Mouse (Mus musculus) embryonic facial prominence, embryonic 11.5 days (tissue): Measurements from ENCODE around the gene Rcn3. TPM values are rescaled to one million over a fixed set of nuclear protein-coding genes. Genes with fewer than 3 reads are reported as not detected.

Source experiments
- ATAC-seq: fragments of 200-750 bp; cut with Nextera tagmentation; replicated peaks from 2 replicates; pipeline ENCODE4 v1.8.0; 2017; ENCODE audit warnings: low read depth; ENCODE audit not compliant: insufficient number of reproducible peaks, low FRiP score, low TSS enrichment
- DNase-seq: peaks from one replicate; pipeline ENCODE4 v3.0.0-alpha.2; 2015; ENCODE audit warnings: low spot score
- H3K27ac ChIP-seq: fragments of 300-500 bp; sonication (generic); replicated peaks from 2 replicates; pipeline ENCODE4 v1.5.1; 2014; ENCODE audit warnings: mild to moderate bottlenecking, low read depth, low read length, control low read depth
- H3K27me3 ChIP-seq: fragments of 300-500 bp; sonication (generic); 2 replicates; pipeline ENCODE4 v1.6.1; 2014; ENCODE audit warnings: mild to moderate bottlenecking, low read length, moderate library complexity, mixed read lengths; ENCODE audit not compliant: control insufficient read depth, insufficient read depth
- H3K36me3 ChIP-seq: fragments of 300-500 bp; sonication (generic); replicated peaks from 2 replicates; pipeline ENCODE4 v1.6.1; 2014; ENCODE audit warnings: low read depth, mild to moderate bottlenecking, low read length, moderate library complexity, mixed read lengths; ENCODE audit not compliant: control insufficient read depth, insufficient read depth
- H3K4me1 ChIP-seq: fragments of 300-500 bp; sonication (generic); 2 replicates; pipeline ENCODE4 v1.6.1; 2014; ENCODE audit warnings: low read length, mixed read lengths; ENCODE audit not compliant: control insufficient read depth, insufficient read depth
- H3K4me2 ChIP-seq: fragments of 300-500 bp; sonication (generic); 2 replicates; pipeline ENCODE4 v1.6.1; 2014; ENCODE audit warnings: low read depth, mild to moderate bottlenecking, control low read depth, low read length, moderate library complexity
- H3K4me3 ChIP-seq: fragments of 300-500 bp; sonication (generic); 2 replicates; pipeline ENCODE4 v1.5.1; 2014; ENCODE audit warnings: low read depth, low read length, control low read depth
- H3K9ac ChIP-seq: fragments of 300-500 bp; sonication (generic); replicated peaks from 2 replicates; pipeline ENCODE4 v1.6.1; 2014; ENCODE audit warnings: mild to moderate bottlenecking, control low read depth, low read length
- H3K9me3 ChIP-seq: fragments of 300-500 bp; sonication (generic); replicated peaks from 2 replicates; pipeline ENCODE4 v1.6.1; 2016; ENCODE audit warnings: mild to moderate bottlenecking, low read length, inconsistent platforms, mixed read lengths; ENCODE audit not compliant: control insufficient read depth
- WGBS: fragments of 180-500 bp; shearing (Covaris S2); extraction: QIAGEN DNeasy Blood & Tissue Kit; methylation state at CpG from one replicate; pipeline ENCODE4 v1.1.7; 2014; 5-methylcytosine and 5-hydroxymethylcytosine counted together
- polyA plus RNA-seq: library from polyadenylated mRNA; unstranded; fragments of >200 nt; fragmentation: Nextera tagmentation; extraction: Ambion mirVana; gene quantifications from 2 replicates; pipeline ENCODE4 v1.2.1, GENCODE M21; 2014

The Rcn3 gene
- polyA plus RNA-seq, 1 experiment from 2014 or later = 221 TPM

DNA sequence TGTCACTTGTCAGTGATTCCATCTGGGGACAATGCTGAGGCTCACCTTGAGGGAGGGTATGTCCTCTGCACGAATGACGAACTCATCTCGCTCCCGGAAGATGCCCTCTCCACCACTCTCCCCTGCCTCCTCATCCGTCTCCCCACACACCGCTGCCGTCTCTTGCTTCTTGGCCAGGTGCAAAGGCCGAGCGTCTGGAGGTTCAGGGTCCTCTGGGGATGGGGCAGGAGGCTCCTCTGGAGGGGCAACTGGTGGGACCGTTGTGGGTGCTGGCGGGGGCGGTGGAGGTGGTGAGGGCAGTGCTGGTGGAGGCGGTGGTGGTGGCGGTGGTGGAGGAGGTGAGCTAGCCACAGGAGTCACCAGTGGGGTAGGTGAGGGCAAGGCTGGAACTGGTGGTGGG lies 48.7 kb downstream of the Rcn3 start:
- H3K4me1 ChIP-seq = no peaks in the 10 kb centered on the region; the same call in 1 of the 2 replicates
- no peak overlapping the region for H3K4me2 ChIP-seq
- DNase-seq (no peak), ATAC-seq (no peak; the same call in 1 of the 2 replicates)
- H3K4me3 ChIP-seq = no peak overlapping the region
- peaks cover 46% of the 10 kb centered on the region for H3K36me3 ChIP-seq
- H3K27me3 ChIP-seq = no peaks in the 10 kb centered on the region
- WGBS = 93% methylated on average over 14 of the region's 14 CpGs
- H3K9ac ChIP-seq = no peak overlapping the region
- H3K27ac ChIP-seq = no peak overlapping the region
- no peaks in the 10 kb centered on the region for H3K9me3 ChIP-seq

DNA sequence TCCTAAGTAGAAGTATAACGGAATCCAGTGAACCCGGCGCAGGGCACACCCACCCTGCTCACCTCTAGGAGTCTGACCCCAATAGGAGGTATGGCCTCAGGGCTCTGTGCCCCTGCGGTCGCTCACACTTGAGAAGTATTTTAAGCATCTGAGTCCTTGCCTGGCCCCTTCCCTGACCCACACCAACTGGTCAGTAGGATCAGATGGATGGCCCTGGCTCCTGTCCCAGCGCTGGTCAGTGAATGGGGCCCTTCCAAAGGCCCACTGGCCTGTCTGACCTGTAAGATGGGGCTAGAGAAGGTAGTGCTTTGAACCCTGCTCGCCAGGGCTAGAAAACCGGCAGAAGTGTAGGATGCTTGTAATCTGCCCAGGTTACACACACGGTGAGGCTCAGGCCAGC lies 51.2 kb downstream of the Rcn3 start:
- no peak; the same call in 1 of the 2 replicates for ATAC-seq
- WGBS = 87% methylated on average over 9 of the region's 9 CpGs
- H3K4me2 ChIP-seq = no peak overlapping the region
- DNase-seq = no peak
- no peaks in the 10 kb centered on the region for H3K9me3 ChIP-seq
- no peak overlapping the region for H3K4me3 ChIP-seq
- no peak overlapping the region for H3K9ac ChIP-seq
- H3K27ac ChIP-seq = no peak overlapping the region
- no peaks in the 10 kb centered on the region for H3K27me3 ChIP-seq
- no peaks in the 10 kb centered on the region for H3K4me1 ChIP-seq
- H3K36me3 ChIP-seq = peaks cover 32% of the 10 kb centered on the region

DNA sequence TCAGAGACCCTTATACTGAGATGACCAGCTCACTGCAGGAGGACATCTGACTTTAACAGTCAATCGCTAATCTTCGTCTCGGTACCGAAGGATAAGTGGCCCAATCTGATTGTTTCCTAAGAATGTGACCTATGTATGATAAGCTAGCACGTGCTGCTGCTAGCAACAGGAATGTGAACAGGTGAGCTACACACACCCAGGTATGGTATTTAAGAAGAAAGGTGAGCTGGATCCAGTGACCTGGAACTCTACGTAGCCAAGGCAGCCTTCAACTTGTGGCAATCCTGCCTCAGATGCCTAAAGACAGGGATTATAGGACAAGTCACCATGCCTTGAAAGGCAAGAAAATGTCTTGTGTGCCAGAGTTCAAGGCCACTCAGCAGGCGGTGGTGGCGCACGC lies 53.6 kb downstream of the Rcn3 start:
- DNase-seq (no peak), ATAC-seq (no peak)
- Histone ChIP-seq H3K27me3 (no peaks in the 10 kb centered on the region), H3K4me1 (no peaks in the 10 kb centered on the region), H3K9me3 (no peaks in the 10 kb centered on the region), H3K27ac (no peak overlapping the region), H3K4me3 (no peak overlapping the region), H3K4me2 (no peak overlapping the region), H3K9ac (no peak overlapping the region), H3K36me3 (peaks cover 34% of the 10 kb centered on the region)
- 92% methylated on average over 9 of the region's 9 CpGs for WGBS

DNA sequence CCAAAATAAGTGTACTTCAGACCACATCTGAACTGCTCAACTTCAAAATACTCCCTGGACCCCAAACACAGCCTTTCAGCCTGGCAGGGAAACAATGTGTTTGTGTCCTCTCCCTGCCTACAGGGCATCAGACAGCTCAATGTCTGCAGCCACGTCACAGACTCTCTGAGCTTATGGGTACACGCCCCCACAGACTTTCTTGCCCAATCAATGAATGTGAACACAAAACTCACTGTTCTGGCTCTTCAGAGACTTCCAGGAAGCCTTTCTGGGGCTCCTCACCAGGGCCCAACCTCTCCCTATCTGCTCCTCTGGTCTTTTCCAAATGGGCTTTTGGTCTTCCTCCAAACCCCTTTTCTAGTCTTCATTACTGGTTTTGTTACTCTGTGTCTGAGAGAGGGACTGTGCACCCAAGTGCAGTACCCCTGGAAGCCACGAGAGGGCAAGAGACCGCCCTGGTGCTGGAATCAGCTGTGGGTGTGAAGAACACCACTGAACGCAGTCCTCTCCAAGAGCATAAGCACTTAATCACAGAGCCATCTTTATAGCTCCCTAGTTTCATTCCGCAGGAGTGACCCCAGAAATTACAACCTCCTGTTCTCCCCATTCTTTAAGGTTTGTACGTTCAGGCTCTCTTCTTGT lies 54.2 kb downstream of the Rcn3 start:
- WGBS = 72% methylated on average over 7 of the region's 7 CpGs
- no peak for ATAC-seq

DNA sequence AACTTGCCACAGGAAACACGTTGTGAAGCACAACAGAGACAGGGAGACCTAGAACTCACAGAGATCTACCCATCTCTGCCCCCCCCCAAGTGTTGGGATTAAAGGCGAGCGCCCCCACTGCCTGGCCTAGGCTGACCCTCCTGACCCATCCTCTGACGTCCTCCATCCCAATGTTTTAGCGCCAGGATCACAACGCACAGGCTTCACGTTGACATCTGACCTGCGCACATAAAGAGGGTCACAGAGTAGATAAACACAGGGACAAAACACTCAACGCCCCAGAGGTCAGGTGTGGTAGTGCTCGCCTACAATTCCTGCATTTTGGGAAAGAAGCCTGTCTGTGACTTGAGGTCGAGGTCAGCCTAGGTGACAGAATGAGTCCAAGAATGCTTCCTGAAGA lies 55.3 kb downstream of the Rcn3 start:
- WGBS = 87% methylated on average over 11 of the region's 11 CpGs
- Histone ChIP-seq H3K27ac (no peak overlapping the region), H3K4me3 (no peak overlapping the region), H3K27me3 (no peaks in the 10 kb centered on the region), H3K9ac (no peak overlapping the region), H3K9me3 (no peaks in the 10 kb centered on the region), H3K4me1 (no peaks in the 10 kb centered on the region), H3K4me2 (no peak overlapping the region), H3K36me3 (peaks cover 33% of the 10 kb centered on the region)
- ATAC-seq (no peak), DNase-seq (no peak)

More for the DNA sequence above, 54.2 kb downstream of the Rcn3 start:
- H3K9ac ChIP-seq = no peak overlapping the region
- no peak overlapping the region for H3K27ac ChIP-seq
- no peak overlapping the region for H3K4me2 ChIP-seq
- H3K27me3 ChIP-seq = no peaks in the 10 kb centered on the region
- H3K4me1 ChIP-seq = no peaks in the 10 kb centered on the region
- H3K4me3 ChIP-seq = no peak overlapping the region
- H3K36me3 ChIP-seq = peaks cover 34% of the 10 kb centered on the region
- peak; percentile 64 for DNase-seq
- no peaks in the 10 kb centered on the region for H3K9me3 ChIP-seq

GRCm38 (mm10) chr7:45035631-45036030 lies 56.4 kb downstream of the Rcn3 start:
- DNase-seq = no peak
- Histone ChIP-seq H3K4me2 (no peak overlapping the region), H3K27ac (no peak overlapping the region), H3K9me3 (no peaks in the 10 kb centered on the region), H3K36me3 (peaks cover 42% of the 10 kb centered on the region), H3K27me3 (no peaks in the 10 kb centered on the region), H3K9ac (no peak overlapping the region), H3K4me3 (no peak overlapping the region), H3K4me1 (no peaks in the 10 kb centered on the region)
- ATAC-seq = no peak
- WGBS = 91% methylated on average over 3 of the region's 3 CpGs

GRCm38 (mm10) chr7:45033722-45034359 lies 58.2 kb downstream of the Rcn3 start:
- no peak for ATAC-seq
- H3K4me3 ChIP-seq = no peak overlapping the region
- H3K27ac ChIP-seq = no peak overlapping the region
- no peaks in the 10 kb centered on the region for H3K4me1 ChIP-seq
- no peak overlapping the region for H3K9ac ChIP-seq
- H3K9me3 ChIP-seq = no peaks in the 10 kb centered on the region
- no peak for DNase-seq
- WGBS = 93% methylated on average over 19 of the region's 19 CpGs
- peaks cover 53% of the 10 kb centered on the region for H3K36me3 ChIP-seq
- H3K4me2 ChIP-seq = no peak overlapping the region
- H3K27me3 ChIP-seq = no peaks in the 10 kb centered on the region
